Mouse (Mus musculus): ENCODE data around the gene 4833439L19Rik. TPM values are rescaled to one million over a fixed set of nuclear protein-coding genes. Genes with fewer than 3 reads are reported as not detected.

4833439L19Rik gene
- polyA plus RNA-seq (2012), result 39.7 and 48.4 TPM in 2 replicates

GRCm38 (mm10) chr13:54565201-54565581 lies at the start of gene 4833439L19Rik:
TSS of gene 4833439L19Rik (minus strand) at chr13:54565435.
- TF ChIP-seq GATA1 (IDR thresholded peaks at IDR 0.05; ENCODE audit: low read length), result no peak

- no peak for TF ChIP-seq GATA1 (IDR thresholded peaks at IDR 0.05; ENCODE audit: low read length)
These were observed 45.9 kb upstream of the 4833439L19Rik start, which contains the start of gene Cltb for GRCm38 (mm10) chr13:54610972-54611754. TSS of gene Cltb (minus strand) at chr13:54611344.

- TF ChIP-seq GATA1 (IDR thresholded peaks at IDR 0.05; ENCODE audit: low read length), result no peak
These were observed 45.4 kb upstream of the 4833439L19Rik start for GRCm38 (mm10) chr13:54610613-54610971.

GRCm38 (mm10) chr13:54609301-54609700 lies 44.1 kb upstream of the 4833439L19Rik start:
- no peak for TF ChIP-seq GATA1 (IDR thresholded peaks at IDR 0.05; ENCODE audit: low read length)

GRCm38 (mm10) chr13:54608666-54609065 lies 43.4 kb upstream of the 4833439L19Rik start:
- TF ChIP-seq GATA1 (IDR thresholded peaks at IDR 0.05; ENCODE audit: low read length), result no peak

- TF ChIP-seq GATA1 (IDR thresholded peaks at IDR 0.05; ENCODE audit: low read length), result no peak
These were observed 42.8 kb upstream of the 4833439L19Rik start for GRCm38 (mm10) chr13:54608002-54608401.

- no peak for TF ChIP-seq GATA1 (IDR thresholded peaks at IDR 0.05; ENCODE audit: low read length)
These were observed 42.0 kb upstream of the 4833439L19Rik start for GRCm38 (mm10) chr13:54607204-54607603.

- TF ChIP-seq GATA1 (IDR thresholded peaks at IDR 0.05; ENCODE audit: low read length), result no peak
These were observed 40.2 kb upstream of the 4833439L19Rik start for GRCm38 (mm10) chr13:54605426-54605825.

GRCm38 (mm10) chr13:54604221-54604620 lies 39.0 kb upstream of the 4833439L19Rik start:
- TF ChIP-seq GATA1 (IDR thresholded peaks at IDR 0.05; ENCODE audit: low read length), result no peak

GRCm38 (mm10) chr13:54603501-54603900 lies 38.3 kb upstream of the 4833439L19Rik start:
- no peak for TF ChIP-seq GATA1 (IDR thresholded peaks at IDR 0.05; ENCODE audit: low read length)

GRCm38 (mm10) chr13:54602639-54603111 lies 37.4 kb upstream of the 4833439L19Rik start:
- TF ChIP-seq GATA1 (IDR thresholded peaks at IDR 0.05; ENCODE audit: low read length), result no peak

GRCm38 (mm10) chr13:54598622-54599143 lies 33.4 kb upstream of the 4833439L19Rik start:
- no peak for TF ChIP-seq GATA1 (IDR thresholded peaks at IDR 0.05; ENCODE audit: low read length)

GRCm38 (mm10) chr13:54596870-54597269 lies 31.6 kb upstream of the 4833439L19Rik start:
- no peak for TF ChIP-seq GATA1 (IDR thresholded peaks at IDR 0.05; ENCODE audit: low read length)

- TF ChIP-seq GATA1 (IDR thresholded peaks at IDR 0.05; ENCODE audit: low read length), result no peak
These were observed 31.0 kb upstream of the 4833439L19Rik start for GRCm38 (mm10) chr13:54596107-54596690.

- TF ChIP-seq GATA1 (IDR thresholded peaks at IDR 0.05; ENCODE audit: low read length), result no peak
These were observed 28.4 kb upstream of the 4833439L19Rik start for GRCm38 (mm10) chr13:54593617-54594016.

GRCm38 (mm10) chr13:54591776-54592356 lies 26.6 kb upstream of the 4833439L19Rik start:
- no peak for TF ChIP-seq GATA1 (IDR thresholded peaks at IDR 0.05; ENCODE audit: low read length)
